Mouse (Mus musculus) spleen, adult 2 months (tissue): Measurements from ENCODE around the gene Spata31d1a.

ENCODE experiments used
- CTCF ChIP-seq: fragments of 200-500 bp; IDR thresholded peaks from 2 replicates; pipeline ENCODE4 v1.5.1; 2011; ENCODE audit warnings: mild to moderate bottlenecking, inconsistent platforms; ENCODE audit not compliant: insufficient read depth, insufficient read length, insufficient replicate concordance; ENCODE audit errors: extremely low read depth
- POLR2A ChIP-seq: fragments of 200-500 bp; IDR thresholded peaks from 2 replicates; pipeline ENCODE4 v1.6.1; 2011; ENCODE audit warnings: low read depth, low read length, inconsistent platforms

DNA sequence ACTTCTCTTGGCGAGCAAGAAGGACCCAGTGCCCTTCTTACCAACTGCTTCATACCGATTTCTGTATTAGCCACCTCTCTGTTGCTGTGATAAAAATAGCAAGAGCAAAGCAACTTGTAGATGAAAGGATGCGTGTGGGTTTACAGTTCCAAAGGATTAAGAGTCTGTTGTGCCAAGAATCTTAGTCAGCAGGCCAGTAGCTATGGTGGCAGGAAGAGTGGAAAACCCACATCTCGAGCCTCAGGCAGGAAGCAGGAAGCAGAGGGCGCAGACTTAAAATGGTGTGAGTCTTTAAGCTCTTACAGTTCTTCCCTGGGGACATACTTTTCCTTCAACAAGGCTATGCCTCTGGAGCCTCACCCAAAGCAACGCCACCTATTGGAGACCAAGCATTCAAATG, 35.3 kb upstream of the Spata31d1a start:
- TF ChIP-seq CTCF: no peak
- TF ChIP-seq POLR2A: no peak
